Mouse (Mus musculus) cerebellum, adult 8-10 months (tissue): ENCODE results near the gene Ksr2.

Experiments
- DNase-seq: peaks from one replicate; pipeline ENCODE4 v3.0.0; 2022

Gene Ksr2

DNA sequence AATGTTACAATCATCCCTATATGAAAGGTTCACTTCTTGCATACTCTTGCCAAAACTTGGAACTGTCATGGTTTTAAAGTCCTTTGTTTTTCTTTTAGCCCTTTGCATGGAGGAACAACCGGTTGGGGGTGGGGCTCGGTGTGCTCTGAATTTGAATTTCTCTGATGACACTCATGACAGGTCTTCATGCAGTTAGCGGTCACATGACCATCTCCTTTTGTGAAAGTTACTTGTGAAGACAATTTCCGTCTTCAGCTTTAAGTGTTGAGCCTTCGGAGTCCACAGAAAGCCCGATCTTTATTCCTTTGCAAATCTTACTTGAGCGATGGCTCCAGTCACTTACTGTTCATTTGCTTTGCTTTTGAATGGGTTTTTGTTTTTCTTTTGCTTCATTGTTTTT is 397.1 kb downstream of the Ksr2 start:
- no peak for DNase-seq

DNA sequence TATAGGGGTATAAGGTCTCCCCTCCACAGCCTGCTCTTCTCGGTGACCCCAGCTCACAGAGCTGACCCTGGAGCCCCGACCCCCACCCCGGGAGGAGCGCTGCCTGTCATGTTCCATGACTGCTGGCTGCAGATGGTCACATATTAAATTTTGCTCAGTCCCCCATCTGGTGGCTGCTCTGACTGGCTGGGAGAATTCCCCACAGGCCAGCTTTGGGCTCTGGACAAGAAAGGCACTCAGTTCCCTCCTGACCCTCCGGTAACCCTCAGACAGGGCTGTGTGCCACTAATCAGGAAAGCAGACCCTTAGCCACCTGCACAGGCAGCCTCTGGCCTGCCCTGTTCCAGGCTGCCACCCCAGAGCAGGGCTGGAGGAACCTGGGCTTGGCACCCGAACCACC is 405.0 kb downstream of the Ksr2 start:
- DNase-seq: no peak

DNA sequence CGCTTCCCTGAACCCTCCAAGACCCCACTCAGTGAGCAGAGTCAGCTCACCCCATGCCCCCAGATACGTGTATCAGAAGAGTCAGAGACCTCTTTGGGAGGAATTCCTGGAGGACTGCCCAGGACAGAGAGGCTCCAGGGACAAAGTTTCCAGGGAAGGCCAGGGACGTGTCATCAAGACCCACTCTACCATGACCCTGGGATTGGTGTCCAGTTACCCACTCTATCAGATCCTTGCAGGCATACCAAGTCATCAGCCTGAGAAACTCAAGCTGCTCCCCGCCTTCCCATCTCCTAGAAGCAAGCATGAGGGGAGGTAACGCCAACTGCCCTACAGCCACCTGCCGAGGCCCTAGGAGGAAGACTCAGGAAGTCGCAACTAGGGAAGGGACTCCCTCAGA is 406.6 kb downstream of the Ksr2 start:
- no peak for DNase-seq

DNA sequence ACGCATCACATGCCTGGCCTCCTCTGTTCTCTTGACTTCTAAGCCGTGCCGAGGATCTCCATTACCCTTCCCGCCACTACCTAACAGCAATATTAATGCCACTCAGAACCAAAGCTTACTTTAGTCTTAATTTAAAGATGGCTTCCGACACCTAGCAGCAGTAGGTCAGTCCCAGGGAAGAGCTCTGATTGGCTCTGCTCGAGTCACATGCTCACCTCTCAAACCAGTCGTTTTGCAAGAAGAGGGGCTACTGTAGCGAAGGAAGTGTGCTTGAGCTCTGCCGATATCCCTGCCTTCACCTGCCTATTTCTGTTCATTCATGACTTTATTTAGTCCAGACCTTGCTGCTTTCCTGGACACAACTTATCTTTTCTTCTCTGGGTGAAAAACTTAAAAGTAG is 410.0 kb downstream of the Ksr2 start:
- no peak for DNase-seq

DNA sequence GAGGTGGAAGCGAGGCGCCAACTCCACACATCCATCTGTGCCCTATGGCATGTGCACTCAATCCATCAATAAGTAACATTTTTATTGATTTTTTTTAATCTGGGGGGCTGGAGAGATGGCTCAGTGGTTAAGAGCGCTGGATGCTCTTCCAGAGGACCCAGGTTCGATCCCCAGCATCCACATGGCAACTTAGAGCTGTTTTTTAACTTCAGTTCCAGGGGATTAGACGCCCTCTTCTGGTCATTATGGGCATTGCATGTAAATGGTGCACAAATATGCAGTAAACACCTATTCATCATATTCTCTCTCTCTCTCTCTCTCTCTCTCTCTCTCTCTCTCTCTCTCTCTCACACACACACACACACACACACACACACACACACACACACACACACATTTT is 410.7 kb downstream of the Ksr2 start:
- no peak for DNase-seq
